Mouse (Mus musculus): Measurements from ENCODE around the gene Plcxd3. TPM values are rescaled to one million over a fixed set of nuclear protein-coding genes. Genes with fewer than 3 reads are reported as not detected.
"Not testable (repeated sequence)": the region's sequence is repeated elsewhere in the genome, so short reads cannot be mapped to it uniquely, and the experiment has no call there.

Plcxd3 gene
- polyA plus RNA-seq, 1 experiment from 2014 or later = 0.11 TPM

- Histone ChIP-seq H3K36me3 (replicated peaks; ENCODE audit: insufficient read depth, low read length) (no peaks in the 10 kb centered on the region), H3K27ac (ENCODE audit: low read depth) (no peak overlapping the region), H3K9ac (replicated peaks) (no peak overlapping the region), H3K4me3 (ENCODE audit: low read depth, low read length) (no peak overlapping the region), H3K4me2 (ENCODE audit: low read depth, low read length) (no peak overlapping the region), H3K4me1 (ENCODE audit: insufficient read depth) (no peaks in the 10 kb centered on the region), H3K9me3 (ENCODE audit: low read length) (no peaks in the 10 kb centered on the region), H3K27me3 (ENCODE audit: insufficient read depth, low read length) (no peaks in the 10 kb centered on the region)
- WGBS (ENCODE audit: insufficient replicate concordance) = 64% methylated on average over 1 of the region's 1 CpGs
- DNase-seq (no peak), ATAC-seq (no peak)
- TF ChIP-seq EP300 (IDR thresholded peaks at IDR 0.05; ENCODE audit: low read depth) (no peak), CTCF (IDR thresholded peaks at IDR 0.05; ENCODE audit: low read depth) (no peak)
Observed at GRCm38 (mm10) chr15:4514724-4515123, 139.4 kb downstream of the Plcxd3 start.

GRCm38 (mm10) chr15:4524598-4524997 is 149.3 kb downstream of the Plcxd3 start:
- Histone ChIP-seq H3K9me3 (ENCODE audit: low read length) (no peaks in the 10 kb centered on the region), H3K36me3 (replicated peaks; ENCODE audit: insufficient read depth, low read length) (no peaks in the 10 kb centered on the region), H3K9ac (replicated peaks) (no peak overlapping the region), H3K4me1 (ENCODE audit: insufficient read depth) (no peaks in the 10 kb centered on the region), H3K27ac (ENCODE audit: low read depth) (no peak overlapping the region), H3K27me3 (ENCODE audit: insufficient read depth, low read length) (no peaks in the 10 kb centered on the region), H3K4me2 (ENCODE audit: low read depth, low read length) (no peak overlapping the region), H3K4me3 (ENCODE audit: low read depth, low read length) (no peak overlapping the region)
- 62% methylated on average over 3 of the region's 3 CpGs for WGBS (ENCODE audit: insufficient replicate concordance)
- ATAC-seq (no peak), DNase-seq (no peak)
- TF ChIP-seq EP300 (IDR thresholded peaks at IDR 0.05; ENCODE audit: low read depth) (no peak), CTCF (IDR thresholded peaks at IDR 0.05; ENCODE audit: low read depth) (no peak)

GRCm38 (mm10) chr15:4533700-4534099 is 158.4 kb downstream of the Plcxd3 start:
- Histone ChIP-seq H3K9me3 (ENCODE audit: low read length) (no peaks in the 10 kb centered on the region), H3K4me1 (ENCODE audit: insufficient read depth) (no peaks in the 10 kb centered on the region), H3K27me3 (ENCODE audit: insufficient read depth, low read length) (no peaks in the 10 kb centered on the region), H3K4me2 (ENCODE audit: low read depth, low read length) (no peak overlapping the region), H3K4me3 (ENCODE audit: low read depth, low read length) (no peak overlapping the region), H3K27ac (ENCODE audit: low read depth) (no peak overlapping the region), H3K9ac (replicated peaks) (no peak overlapping the region), H3K36me3 (replicated peaks; ENCODE audit: insufficient read depth, low read length) (no peaks in the 10 kb centered on the region)
- no peak for ATAC-seq
- DNase-seq = no peak
- 73% methylated on average over 2 of the region's 2 CpGs for WGBS (ENCODE audit: insufficient replicate concordance)
- TF ChIP-seq EP300 (IDR thresholded peaks at IDR 0.05; ENCODE audit: low read depth) = no peak
- no peak for TF ChIP-seq CTCF (IDR thresholded peaks at IDR 0.05; ENCODE audit: low read depth)

DNA sequence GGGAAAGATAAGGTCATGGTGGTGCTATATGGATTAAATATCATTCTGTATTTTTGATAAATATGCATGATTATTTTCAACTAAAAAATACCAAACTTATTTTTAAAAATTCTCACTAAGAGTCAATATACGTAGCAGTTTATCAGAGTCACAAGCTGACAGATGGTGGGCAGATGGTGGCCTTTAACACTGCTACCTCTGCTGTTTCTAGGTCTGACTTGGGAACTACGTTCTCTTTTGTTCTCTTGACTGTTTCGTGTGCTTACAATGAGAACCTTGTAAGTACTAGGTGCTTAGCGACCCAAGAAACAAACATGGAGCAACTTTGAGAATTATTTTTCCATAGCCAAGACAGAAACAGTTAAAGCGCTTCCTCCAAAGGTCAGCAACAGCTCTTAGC is 183.8 kb downstream of the Plcxd3 start:
- Histone ChIP-seq H3K9ac (replicated peaks) (no peak overlapping the region), H3K4me1 (ENCODE audit: insufficient read depth) (no peaks in the 10 kb centered on the region), H3K27ac (ENCODE audit: low read depth) (no peak overlapping the region), H3K9me3 (ENCODE audit: low read length) (no peaks in the 10 kb centered on the region), H3K27me3 (ENCODE audit: insufficient read depth, low read length) (no peaks in the 10 kb centered on the region), H3K4me3 (ENCODE audit: low read depth, low read length) (no peak overlapping the region), H3K36me3 (replicated peaks; ENCODE audit: insufficient read depth, low read length) (no peaks in the 10 kb centered on the region), H3K4me2 (ENCODE audit: low read depth, low read length) (no peak overlapping the region)
- WGBS (ENCODE audit: insufficient replicate concordance) = 80% methylated on average over 5 of the region's 5 CpGs
- TF ChIP-seq CTCF (IDR thresholded peaks at IDR 0.05; ENCODE audit: low read depth) (no peak), EP300 (IDR thresholded peaks at IDR 0.05; ENCODE audit: low read depth) (no peak)
- ATAC-seq (no peak), DNase-seq (no peak)

DNA sequence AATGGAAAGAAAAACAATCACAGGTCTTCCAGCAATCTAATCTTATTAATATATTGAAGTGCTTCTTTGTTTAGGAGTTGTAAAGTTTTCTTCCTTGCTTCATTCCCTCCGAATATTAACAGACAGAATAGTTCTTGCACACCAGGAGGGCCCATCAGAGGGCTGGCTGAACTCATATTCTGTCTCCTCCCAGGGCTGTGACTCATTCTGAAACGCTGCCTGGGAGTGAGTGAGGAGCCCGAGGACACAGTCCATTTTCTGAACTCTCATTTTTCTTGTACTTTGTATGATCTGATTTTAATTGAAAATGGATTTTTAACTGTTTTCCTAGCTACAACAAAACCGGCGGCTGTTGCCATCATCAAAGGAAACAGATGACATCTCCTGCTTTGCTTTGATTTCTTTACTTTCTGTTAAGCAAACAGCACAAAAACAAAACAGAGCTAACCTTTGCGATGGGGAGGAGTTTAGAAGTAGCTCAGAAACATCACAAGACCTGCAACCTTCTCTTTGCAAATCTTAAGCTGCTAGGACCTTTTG is 186.2 kb downstream of the Plcxd3 start:
- ATAC-seq (no peak), DNase-seq (no peak)
- WGBS (ENCODE audit: insufficient replicate concordance) = 44% methylated on average over 6 of the region's 6 CpGs
- H3K4me2 ChIP-seq (ENCODE audit: low read depth, low read length) = no peak overlapping the region
- H3K9me3 ChIP-seq (ENCODE audit: low read length) = no peaks in the 10 kb centered on the region
- H3K27ac ChIP-seq (ENCODE audit: low read depth) = no peak overlapping the region
- no peak for TF ChIP-seq CTCF (IDR thresholded peaks at IDR 0.05; ENCODE audit: low read depth)
- TF ChIP-seq EP300 (IDR thresholded peaks at IDR 0.05; ENCODE audit: low read depth) = no peak
- H3K27me3 ChIP-seq (ENCODE audit: insufficient read depth, low read length) = no peaks in the 10 kb centered on the region
- H3K36me3 ChIP-seq (replicated peaks; ENCODE audit: insufficient read depth, low read length) = no peaks in the 10 kb centered on the region
- no peak overlapping the region for H3K9ac ChIP-seq (replicated peaks)
- H3K4me1 ChIP-seq (ENCODE audit: insufficient read depth) = no peaks in the 10 kb centered on the region
- no peak overlapping the region for H3K4me3 ChIP-seq (ENCODE audit: low read depth, low read length)

- H3K9me3 ChIP-seq (ENCODE audit: low read length); H3K9ac ChIP-seq (replicated peaks); ATAC-seq; H3K27me3 ChIP-seq (ENCODE audit: insufficient read depth, low read length); DNase-seq; H3K4me1 ChIP-seq (ENCODE audit: insufficient read depth); H3K4me3 ChIP-seq (ENCODE audit: low read depth, low read length); H3K36me3 ChIP-seq (replicated peaks; ENCODE audit: insufficient read depth, low read length); H3K27ac ChIP-seq (ENCODE audit: low read depth); H3K4me2 ChIP-seq (ENCODE audit: low read depth, low read length): not testable (repeated sequence)
- 86% methylated on average over 8 of the region's 8 CpGs for WGBS (ENCODE audit: insufficient replicate concordance)
Observed at GRCm38 (mm10) chr15:4595521-4595920, 220.2 kb downstream of the Plcxd3 start.

DNA sequence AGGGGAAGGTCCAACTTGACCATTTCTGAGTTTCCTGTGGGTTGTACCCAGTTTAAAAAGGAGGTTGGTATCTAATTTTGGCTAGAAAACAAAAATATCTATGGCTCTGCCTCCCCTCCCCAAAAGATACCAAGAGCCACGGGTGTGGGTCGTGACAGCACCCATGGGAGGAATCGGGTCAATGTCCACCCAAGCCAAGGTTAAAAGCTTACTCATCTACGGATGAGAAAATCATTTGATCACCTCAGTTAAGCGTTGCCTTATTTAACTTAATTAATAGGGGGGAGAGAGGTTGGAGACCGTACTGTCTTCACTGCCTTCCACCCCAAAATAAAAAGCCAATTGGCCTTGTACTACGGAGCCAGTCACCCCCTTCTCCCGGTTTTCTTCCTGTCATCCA is 223.4 kb downstream of the Plcxd3 start:
- not testable (repeated sequence) for H3K36me3 ChIP-seq (replicated peaks; ENCODE audit: insufficient read depth, low read length); H3K27ac ChIP-seq (ENCODE audit: low read depth); H3K4me3 ChIP-seq (ENCODE audit: low read depth, low read length); H3K27me3 ChIP-seq (ENCODE audit: insufficient read depth, low read length); ATAC-seq; DNase-seq; H3K4me2 ChIP-seq (ENCODE audit: low read depth, low read length); H3K9ac ChIP-seq (replicated peaks); H3K4me1 ChIP-seq (ENCODE audit: insufficient read depth); H3K9me3 ChIP-seq (ENCODE audit: low read length)
- WGBS (ENCODE audit: insufficient replicate concordance) = 76% methylated on average over 8 of the region's 8 CpGs

- not testable (repeated sequence) for DNase-seq; H3K4me3 ChIP-seq (ENCODE audit: low read depth, low read length); H3K27ac ChIP-seq (ENCODE audit: low read depth); H3K27me3 ChIP-seq (ENCODE audit: insufficient read depth, low read length); ATAC-seq; H3K4me2 ChIP-seq (ENCODE audit: low read depth, low read length); H3K4me1 ChIP-seq (ENCODE audit: insufficient read depth); H3K9me3 ChIP-seq (ENCODE audit: low read length); H3K9ac ChIP-seq (replicated peaks); H3K36me3 ChIP-seq (replicated peaks; ENCODE audit: insufficient read depth, low read length)
- 80% methylated on average over 8 of the region's 8 CpGs for WGBS (ENCODE audit: insufficient replicate concordance)
Observed at GRCm38 (mm10) chr15:4599331-4599730, 224.0 kb downstream of the Plcxd3 start.

All from liver, postnatal 0 days (tissue).